Mouse (Mus musculus) myocyte (in vitro differentiated cells): ENCODE measurements at regions not wholly inside any gene's neighbourhood (a gene's known extent, or its start where the extent isn't known, plus 50 kb on each side); places are given as distances from the start of the nearest gene placed in this dataset.

Experiments
- H3K27me3 ChIP-seq: one replicate; pipeline ENCODE4 v1.6.1; 2011; ENCODE audit not compliant: control insufficient read depth, insufficient read depth, insufficient read length
- H3K36me3 ChIP-seq: one replicate; pipeline ENCODE4 v1.6.1; 2011; ENCODE audit not compliant: control insufficient read depth, insufficient read depth
- H3K4me2 ChIP-seq: one replicate; pipeline ENCODE4 v1.6.1; 2011; ENCODE audit warnings: low read depth, control low read depth
- H3K4me3 ChIP-seq: one replicate; pipeline ENCODE4 v1.5.1; 2011; ENCODE audit warnings: mild to moderate bottlenecking, control low read depth, moderate library complexity
- H3K79me2 ChIP-seq: one replicate; pipeline ENCODE4 v1.6.1; 2011; ENCODE audit not compliant: control insufficient read depth, insufficient read depth
- H3ac ChIP-seq: one replicate; pipeline ENCODE4 v1.6.1; 2011; ENCODE audit not compliant: control insufficient read depth, insufficient read length
- CEBPB ChIP-seq: IDR thresholded peaks from 2 replicates; pipeline ENCODE4 v1.6.1; 2011; ENCODE audit warnings: mild to moderate bottlenecking, moderate library complexity; ENCODE audit not compliant: poor library complexity, insufficient read depth, severe bottlenecking
- E2F4 ChIP-seq: IDR thresholded peaks from one replicate; pipeline ENCODE4 v1.6.1; 2011; ENCODE audit warnings: mild to moderate bottlenecking, control low read depth, moderate library complexity; ENCODE audit not compliant: insufficient read depth
- MAX ChIP-seq: IDR thresholded peaks from one replicate; pipeline ENCODE4 v1.6.1; 2011; ENCODE audit warnings: low read depth, mild to moderate bottlenecking, control low read depth
- MYOD1 ChIP-seq, 3 experiments: IDR thresholded peaks; one replicate each; pipeline ENCODE4 v1.6.1; 2011; ENCODE audit warnings: control low read depth in 2 of 3, low read depth in 2 of 3, mild to moderate bottlenecking in 2 of 3, moderate library complexity in 1 of 3; ENCODE audit not compliant: insufficient read length in 2 of 3, control insufficient read depth in 1 of 3
- MYOG ChIP-seq, 3 experiments: IDR thresholded peaks; one replicate each; pipeline ENCODE4 v1.6.1; 2011; ENCODE audit warnings: control low read depth in 2 of 3, low read depth in 2 of 3, mild to moderate bottlenecking in 2 of 3; ENCODE audit not compliant: insufficient read length in 2 of 3, control insufficient read depth in 1 of 3, insufficient read depth in 1 of 3
- POLR2A ChIP-seq: IDR thresholded peaks from one replicate; pipeline ENCODE4 v1.6.1; 2011; ENCODE audit warnings: low read depth, mild to moderate bottlenecking, control low read depth, moderate library complexity; ENCODE audit not compliant: insufficient read length
- POLR2AphosphoS2 ChIP-seq: IDR thresholded peaks from one replicate; pipeline ENCODE4 v1.6.1; 2011; ENCODE audit warnings: low read depth, control low read depth; ENCODE audit not compliant: insufficient read length
- REST ChIP-seq: IDR thresholded peaks from one replicate; pipeline ENCODE4 v1.6.1; 2011; ENCODE audit warnings: mild to moderate bottlenecking, control low read depth, moderate library complexity; ENCODE audit not compliant: insufficient read depth, insufficient read length
- SRF ChIP-seq: IDR thresholded peaks from one replicate; pipeline ENCODE4 v1.6.1; 2011; ENCODE audit warnings: low read depth; ENCODE audit not compliant: control insufficient read depth, insufficient read length
- TCF12 ChIP-seq: IDR thresholded peaks from one replicate; pipeline ENCODE4 v1.6.1; 2011; ENCODE audit warnings: mild to moderate bottlenecking, control low read depth; ENCODE audit not compliant: poor library complexity, insufficient read depth, severe bottlenecking
- TCF3 ChIP-seq: IDR thresholded peaks from one replicate; pipeline ENCODE4 v1.6.1; 2011; ENCODE audit warnings: low read depth, control low read depth; ENCODE audit not compliant: insufficient read length
- USF1 ChIP-seq: IDR thresholded peaks from one replicate; pipeline ENCODE4 v1.6.1; 2011; ENCODE audit warnings: low read depth, mild to moderate bottlenecking, control low read depth, moderate library complexity

DNA sequence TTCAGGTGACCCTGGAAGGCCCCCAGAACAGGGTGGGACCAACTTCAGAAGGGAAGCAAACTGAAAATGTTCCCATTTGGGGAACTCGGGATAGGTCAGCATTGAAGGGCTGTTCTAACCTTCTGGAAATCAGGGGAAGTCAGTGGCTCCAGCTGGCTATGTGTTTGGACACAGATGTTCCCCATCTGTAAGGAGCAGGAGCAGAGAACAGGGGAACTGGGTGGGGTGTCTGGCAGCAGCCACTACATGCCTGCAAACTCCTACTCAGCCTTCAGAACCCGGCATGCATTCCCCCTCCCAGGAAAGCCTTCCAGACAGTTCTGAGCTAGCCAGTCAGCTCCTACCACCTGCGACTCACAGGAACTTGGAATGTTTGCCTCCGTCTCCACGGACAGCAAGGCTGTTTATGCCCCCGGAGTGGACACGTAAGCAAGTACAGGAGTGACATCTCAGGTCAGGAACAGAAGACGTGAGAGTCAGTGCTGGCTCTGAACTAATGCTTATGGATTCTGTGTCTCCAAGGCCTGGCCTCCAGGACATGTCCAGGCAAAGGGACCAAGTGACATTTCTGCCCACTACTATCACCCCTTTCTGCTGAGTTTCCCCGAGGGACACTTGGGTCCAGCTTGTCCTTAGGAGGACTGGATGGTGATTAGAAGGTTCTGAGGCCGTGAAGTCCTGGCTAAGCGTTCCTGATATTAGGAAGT lies 108.6 kb upstream of the Tmem189 start:
- H3K4me3 ChIP-seq = no peak overlapping the region
- H3K27me3 ChIP-seq = no peaks in the 10 kb centered on the region
- no peak overlapping the region for H3K4me2 ChIP-seq
- H3ac ChIP-seq = no peak overlapping the region
- TF ChIP-seq POLR2A (no peak), POLR2AphosphoS2 (no peak), MYOD1 (IDR thresholded peaks at IDR 0.05; ENCODE audit: control insufficient read depth in 1 of 3, insufficient read length in 2 of 3, low read depth in 2 of 3) (no peak), MYOG (IDR thresholded peaks at IDR 0.05; ENCODE audit: control insufficient read depth in 1 of 3, insufficient read depth in 1 of 3, insufficient read length in 2 of 3, low read depth in 2 of 3) (no peak), MAX (no peak), TCF12 (no peak), USF1 (no peak), REST (no peak), SRF (no peak), E2F4 (no peak), TCF3 (no peak), CEBPB (no peak)
- H3K79me2 ChIP-seq = no peaks in the 10 kb centered on the region
- no peaks in the 10 kb centered on the region for H3K36me3 ChIP-seq

DNA sequence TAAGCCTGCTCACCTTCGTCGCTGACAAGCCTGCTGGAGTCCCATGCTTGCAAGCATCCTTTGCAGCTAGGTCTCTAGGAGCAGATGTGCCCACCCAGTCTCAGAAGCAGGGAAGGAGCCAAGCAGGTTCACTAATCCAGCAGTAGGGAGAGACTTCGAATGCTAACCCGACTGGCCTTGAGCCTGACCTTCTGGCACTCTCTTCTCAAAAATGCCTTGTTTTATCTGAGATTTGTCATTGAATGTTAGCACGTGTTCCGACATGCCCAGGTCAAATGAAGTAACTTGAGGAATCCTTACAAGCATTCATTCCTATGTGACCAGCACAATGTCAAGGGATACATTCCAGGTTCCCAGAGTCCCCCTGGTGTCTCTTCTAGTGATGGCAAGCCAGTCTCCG lies 105.9 kb upstream of the Tmem189 start:
- Histone ChIP-seq H3ac (no peak overlapping the region), H3K4me2 (no peak overlapping the region), H3K27me3 (no peaks in the 10 kb centered on the region), H3K79me2 (no peaks in the 10 kb centered on the region), H3K36me3 (no peaks in the 10 kb centered on the region), H3K4me3 (no peak overlapping the region)
- no peak for TF ChIP-seq REST
- TF ChIP-seq MYOD1 (IDR thresholded peaks at IDR 0.05; ENCODE audit: control insufficient read depth in 1 of 3, insufficient read length in 2 of 3, low read depth in 2 of 3) = no peak
- no peak for TF ChIP-seq MAX
- no peak for TF ChIP-seq POLR2AphosphoS2
- no peak for TF ChIP-seq TCF3
- no peak for TF ChIP-seq POLR2A
- TF ChIP-seq SRF = no peak
- TF ChIP-seq USF1 = no peak
- TF ChIP-seq MYOG (IDR thresholded peaks at IDR 0.05; ENCODE audit: control insufficient read depth in 1 of 3, insufficient read depth in 1 of 3, insufficient read length in 2 of 3, low read depth in 2 of 3) = no peak

GRCm38 (mm10) chr2:167793916-167794315 lies 104.3 kb upstream of the Tmem189 start:
- no peaks in the 10 kb centered on the region for H3K27me3 ChIP-seq
- H3ac ChIP-seq = no peak overlapping the region
- H3K36me3 ChIP-seq = no peaks in the 10 kb centered on the region
- peak; percentile 34 for TF ChIP-seq TCF3
- no peak for TF ChIP-seq SRF
- peak in 2 of 3 experiments; percentile 53 to 66 for TF ChIP-seq MYOD1 (IDR thresholded peaks at IDR 0.05; ENCODE audit: control insufficient read depth in 1 of 3, insufficient read length in 2 of 3, low read depth in 2 of 3)
- peak in 1 of 3 experiments; percentile 72 for TF ChIP-seq MYOG (IDR thresholded peaks at IDR 0.05; ENCODE audit: control insufficient read depth in 1 of 3, insufficient read depth in 1 of 3, insufficient read length in 2 of 3, low read depth in 2 of 3)
- no peaks in the 10 kb centered on the region for H3K79me2 ChIP-seq
- no peak overlapping the region for H3K4me3 ChIP-seq
- no peak overlapping the region for H3K4me2 ChIP-seq

DNA sequence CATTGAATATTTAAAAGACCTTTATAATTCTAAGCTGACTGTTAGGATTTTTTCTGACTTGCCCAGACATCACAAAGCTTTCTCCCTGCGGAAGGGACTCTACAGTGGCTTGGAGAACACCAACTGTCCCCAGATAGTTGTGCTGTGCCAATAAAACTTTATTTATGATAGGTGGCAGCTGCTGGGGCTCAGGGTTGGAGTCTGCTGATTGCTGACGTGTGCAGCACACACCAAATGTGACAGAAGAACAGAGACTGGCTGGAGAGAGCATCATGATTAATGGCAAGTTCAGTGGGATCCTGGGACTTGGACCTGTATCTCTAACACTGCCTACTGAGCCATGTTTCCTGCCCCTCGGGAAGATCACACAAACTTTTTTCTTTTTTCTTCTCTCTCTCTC lies 103.1 kb upstream of the Tmem189 start:
- H3K4me3 ChIP-seq = no peak overlapping the region
- H3K4me2 ChIP-seq = peak overlapping the region; percentile 40
- TF ChIP-seq MYOG (IDR thresholded peaks at IDR 0.05; ENCODE audit: control insufficient read depth in 1 of 3, insufficient read depth in 1 of 3, insufficient read length in 2 of 3, low read depth in 2 of 3) = peak in 2 of 3 experiments; percentile 68 to 74
- peak; percentile 62 to 77 (median 71) for TF ChIP-seq MYOD1 (IDR thresholded peaks at IDR 0.05; ENCODE audit: control insufficient read depth in 1 of 3, insufficient read length in 2 of 3, low read depth in 2 of 3)
- TF ChIP-seq MAX = no peak

GRCm38 (mm10) chr2:167792330-167792729 lies 102.7 kb upstream of the Tmem189 start:
- no peaks in the 10 kb centered on the region for H3K27me3 ChIP-seq
- H3K36me3 ChIP-seq = no peaks in the 10 kb centered on the region
- peak overlapping the region; percentile 40 for H3K4me2 ChIP-seq
- no peaks in the 10 kb centered on the region for H3K79me2 ChIP-seq
- H3ac ChIP-seq = no peak overlapping the region
- no peak overlapping the region for H3K4me3 ChIP-seq
- peak in 2 of 3 experiments; percentile 43 to 69 for TF ChIP-seq MYOD1 (IDR thresholded peaks at IDR 0.05; ENCODE audit: control insufficient read depth in 1 of 3, insufficient read length in 2 of 3, low read depth in 2 of 3)
- TF ChIP-seq MYOG (IDR thresholded peaks at IDR 0.05; ENCODE audit: control insufficient read depth in 1 of 3, insufficient read depth in 1 of 3, insufficient read length in 2 of 3, low read depth in 2 of 3) = peak in 2 of 3 experiments; percentile 30 to 39
- no peak for TF ChIP-seq CEBPB

More for the DNA sequence above, 103.1 kb upstream of the Tmem189 start:
- no peaks in the 10 kb centered on the region for H3K27me3 ChIP-seq
- H3K36me3 ChIP-seq = no peaks in the 10 kb centered on the region
- no peak overlapping the region for H3ac ChIP-seq
- no peaks in the 10 kb centered on the region for H3K79me2 ChIP-seq
